Mouse (Mus musculus) kidney, postnatal 0 days (tissue): ENCODE results near the gene Phf13. TPM values are rescaled to one million over a fixed set of nuclear protein-coding genes. Genes with fewer than 3 reads are reported as not detected.

Source experiments
- ATAC-seq: fragments of 200-750 bp; cut with Nextera tagmentation; replicated peaks from 2 replicates; pipeline ENCODE4 v1.8.0; 2017; ENCODE audit warnings: low read depth, moderate number of reproducible peaks, moderate TSS enrichment, moderate library complexity; ENCODE audit not compliant: low FRiP score
- DNase-seq: peaks from one replicate; pipeline ENCODE4 v3.0.0-alpha.2; 2016; ENCODE audit warnings: low spot score
- H3K27ac ChIP-seq: fragments of 300-500 bp; sonication (generic); 2 replicates; pipeline ENCODE4 v1.5.1; 2014; ENCODE audit warnings: mild to moderate bottlenecking
- H3K27me3 ChIP-seq: fragments of 300-500 bp; sonication (generic); 2 replicates; pipeline ENCODE4 v1.6.1; 2014; ENCODE audit warnings: low read length, mixed read lengths; ENCODE audit not compliant: insufficient read depth
- H3K36me3 ChIP-seq: fragments of 300-500 bp; sonication (generic); 2 replicates; pipeline ENCODE4 v1.6.1; 2014; ENCODE audit warnings: low read length, mixed read lengths; ENCODE audit not compliant: insufficient read depth
- H3K4me1 ChIP-seq: fragments of 300-500 bp; sonication (generic); replicated peaks from 2 replicates; pipeline ENCODE4 v1.6.1; 2014; ENCODE audit warnings: antibody characterized with exemption, low read length, mixed read lengths; ENCODE audit not compliant: insufficient read depth
- H3K4me2 ChIP-seq: fragments of 300-500 bp; sonication (generic); 2 replicates; pipeline ENCODE4 v1.6.1; 2014; ENCODE audit warnings: mild to moderate bottlenecking, low read length, moderate library complexity, mixed read lengths
- H3K4me3 ChIP-seq: fragments of 300-500 bp; sonication (generic); replicated peaks from 2 replicates; pipeline ENCODE4 v1.5.1; 2014; ENCODE audit warnings: low read depth, low read length
- H3K9ac ChIP-seq: fragments of 300-500 bp; sonication (generic); 2 replicates; pipeline ENCODE4 v1.6.1; 2014; ENCODE audit warnings: low read depth, low read length
- H3K9me3 ChIP-seq: fragments of 300-500 bp; sonication (generic); replicated peaks from 2 replicates; pipeline ENCODE4 v1.6.1; 2016; ENCODE audit warnings: low read length, inconsistent platforms, mixed read lengths
- CTCF ChIP-seq: IDR thresholded peaks from 2 replicates; pipeline ENCODE4 v1.5.1; 2016; ENCODE audit warnings: antibody characterized with exemption, low read depth, mild to moderate bottlenecking, moderate library complexity
- WGBS: fragments of 180-500 bp; shearing (Covaris S2); extraction: QIAGEN DNeasy Blood & Tissue Kit; methylation state at CpG from one replicate; pipeline ENCODE4 v1.1.7; 2014; 5-methylcytosine and 5-hydroxymethylcytosine counted together
- polyA plus RNA-seq: library from polyadenylated mRNA; unstranded; fragments of >200 nt; fragmentation: Nextera tagmentation; extraction: Ambion mirVana; gene quantifications from 2 replicates; pipeline ENCODE4 v1.2.1, GENCODE M21; 2015

Gene Phf13
- polyA plus RNA-seq, 1 experiment from 2014 or later = 23.7 TPM

DNA sequence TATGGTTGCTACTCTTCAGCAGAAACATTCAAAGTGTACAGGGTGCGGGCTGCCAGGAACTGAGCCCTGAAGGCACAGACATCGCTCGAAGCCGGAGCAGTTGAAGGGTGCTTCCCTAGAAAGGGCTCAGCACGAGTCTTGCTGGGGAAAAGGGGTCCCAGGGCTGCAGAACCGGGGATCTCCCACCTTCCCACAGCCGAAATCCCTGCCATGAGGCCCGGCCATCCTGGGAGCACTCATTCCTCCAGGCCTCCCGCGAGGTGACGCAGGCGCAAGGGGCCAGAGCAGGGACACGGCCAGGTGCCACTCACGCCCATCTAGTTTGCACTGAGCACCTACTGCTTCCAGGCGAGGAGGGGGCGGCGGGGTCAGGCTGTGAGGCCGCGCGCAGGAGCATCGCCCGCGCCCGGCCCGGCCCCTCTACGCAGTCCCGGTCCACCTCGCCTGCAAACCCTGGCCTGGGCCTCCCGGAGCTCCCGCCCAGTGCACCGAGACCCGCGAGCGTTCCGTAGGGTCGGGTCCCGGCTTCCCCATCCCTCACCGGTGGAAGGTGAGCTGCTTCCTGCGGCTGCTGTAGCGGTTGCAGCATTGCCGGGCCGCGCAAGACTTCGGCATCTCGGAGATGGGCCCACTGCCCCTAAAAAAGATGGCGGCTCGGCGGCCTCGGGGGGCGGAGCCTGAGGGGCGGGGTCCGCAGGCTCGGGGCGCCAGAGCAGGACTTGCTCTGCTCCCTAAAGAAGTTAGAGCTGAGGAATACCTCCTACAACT is 7.5 kb downstream of the Phf13 start, which contains the start of gene Thap3:
Thap3 (minus strand) TSS at position 656 of the 768 bp plus-strand sequence.
- peaks cover 12% of the 10 kb centered on the region; the same call in 1 of the 2 replicates for H3K4me1 ChIP-seq
- peak; percentile 85 for DNase-seq
- H3K36me3 ChIP-seq = peaks cover 22% of the 10 kb centered on the region
- H3K27me3 ChIP-seq = no peaks in the 10 kb centered on the region
- WGBS = under 1% methylated on average over 47 of the region's 54 CpGs
- H3K4me3 ChIP-seq = peak within 1 kb of the TSS; percentile 71
- peak within 1 kb of the TSS; percentile 81 for H3K4me2 ChIP-seq
- peak within 1 kb of the TSS; percentile 63 for H3K27ac ChIP-seq
- peak; percentile 63 for ATAC-seq
- H3K9me3 ChIP-seq = no peaks in the 10 kb centered on the region
- peak within 1 kb of the TSS; percentile 93 for H3K9ac ChIP-seq
- TF ChIP-seq CTCF = no peak

DNA sequence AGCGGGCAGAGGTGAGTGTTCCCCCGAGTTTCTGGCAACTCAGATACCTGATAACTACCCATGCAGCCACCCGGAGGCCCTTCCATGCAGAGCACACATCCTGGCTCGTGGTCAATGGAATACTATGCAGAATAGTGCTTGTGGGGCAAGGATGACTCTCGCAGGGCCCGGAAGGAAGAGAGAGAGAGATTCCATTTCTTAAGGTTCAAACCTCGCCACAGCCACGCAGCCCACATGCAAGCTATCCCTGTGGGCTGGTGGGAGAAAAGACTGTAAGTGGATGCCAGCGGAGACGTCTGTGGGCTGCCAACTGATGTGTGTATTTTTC is 8.1 kb downstream of the Phf13 start:
- H3K4me3 ChIP-seq = peak overlapping the region; percentile 71
- no peaks in the 10 kb centered on the region for H3K27me3 ChIP-seq
- ATAC-seq = no peak
- H3K4me2 ChIP-seq = peak overlapping the region; percentile 81
- DNase-seq = no peak
- TF ChIP-seq CTCF = no peak
- WGBS = 22% methylated on average over 10 of the region's 10 CpGs
- peaks cover 22% of the 10 kb centered on the region for H3K36me3 ChIP-seq
- H3K9me3 ChIP-seq = no peaks in the 10 kb centered on the region
- peak overlapping the region; percentile 93 for H3K9ac ChIP-seq
- peak overlapping the region; percentile 63; the same call in 1 of the 2 replicates for H3K27ac ChIP-seq
- peaks cover 12% of the 10 kb centered on the region; the same call in 1 of the 2 replicates for H3K4me1 ChIP-seq

- H3K4me1 ChIP-seq = peaks cover 12% of the 10 kb centered on the region; the same call in 1 of the 2 replicates
- TF ChIP-seq CTCF = no peak
- no peak overlapping the region for H3K4me3 ChIP-seq
- peak overlapping the region; percentile 13; the same call in 1 of the 2 replicates for H3K27ac ChIP-seq
- ATAC-seq (no peak), DNase-seq (no peak)
- H3K36me3 ChIP-seq = peaks cover 12% of the 10 kb centered on the region
- no peak overlapping the region; the same call in 1 of the 2 replicates for H3K4me2 ChIP-seq
- 55% methylated on average over 8 of the region's 8 CpGs for WGBS
- H3K27me3 ChIP-seq = no peaks in the 10 kb centered on the region
- no peaks in the 10 kb centered on the region for H3K9me3 ChIP-seq
- H3K9ac ChIP-seq = no peak overlapping the region
These were observed 9.4 kb downstream of the Phf13 start for GRCm38 (mm10) chr4:151986650-151987049.

GRCm38 (mm10) chr4:151985886-151986285 is 10.2 kb downstream of the Phf13 start:
- peaks cover 12% of the 10 kb centered on the region; the same call in 1 of the 2 replicates for H3K4me1 ChIP-seq
- peak; percentile 24; the same call in 1 of the 2 replicates for TF ChIP-seq CTCF
- ATAC-seq (no peak), DNase-seq (no peak)
- WGBS = 29% methylated on average over 10 of the region's 10 CpGs
- no peak overlapping the region for H3K27ac ChIP-seq
- no peaks in the 10 kb centered on the region for H3K27me3 ChIP-seq
- no peak overlapping the region; the same call in 1 of the 2 replicates for H3K4me2 ChIP-seq
- no peak overlapping the region for H3K4me3 ChIP-seq
- no peak overlapping the region for H3K9ac ChIP-seq
- H3K36me3 ChIP-seq = peaks cover 7% of the 10 kb centered on the region; the same call in 1 of the 2 replicates
- no peaks in the 10 kb centered on the region for H3K9me3 ChIP-seq

DNA sequence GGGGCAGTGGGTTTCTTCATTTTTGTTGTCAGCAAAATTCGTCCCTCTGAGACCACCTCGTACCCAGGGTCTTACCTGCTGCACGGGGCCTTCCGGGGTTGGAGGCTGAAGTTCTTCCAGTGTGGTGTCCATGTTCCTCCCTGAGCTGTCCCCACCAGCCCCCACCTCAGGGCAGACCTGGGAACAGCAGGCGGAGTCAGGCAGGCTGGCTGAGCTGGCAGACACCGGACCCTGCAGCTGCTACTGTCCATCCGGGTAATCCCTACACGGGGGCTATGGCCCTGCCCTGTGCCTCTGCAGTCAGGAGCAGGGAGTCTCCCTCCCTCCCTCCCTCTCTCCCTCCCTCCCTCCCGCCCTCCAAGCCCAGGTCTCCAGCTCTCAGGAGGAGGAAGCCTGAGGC is 12.5 kb downstream of the Phf13 start:
- DNase-seq (no peak), ATAC-seq (peak; percentile 63)
- 0 out of 2 replicates have a peak, but pooled peaks cover 13% of the 10 kb centered on the region for H3K36me3 ChIP-seq
- TF ChIP-seq CTCF = no peak
- 0 out of 2 replicates have a peak overlapping the region, but pooled peaks have one; percentile 15 for H3K27ac ChIP-seq
- H3K9me3 ChIP-seq = no peaks in the 10 kb centered on the region
- no peak overlapping the region for H3K9ac ChIP-seq
- H3K27me3 ChIP-seq = no peaks in the 10 kb centered on the region
- no peak overlapping the region for H3K4me3 ChIP-seq
- peaks cover 12% of the 10 kb centered on the region; the same call in 1 of the 2 replicates for H3K4me1 ChIP-seq
- 0 out of 2 replicates have a peak overlapping the region, but pooled peaks have one; percentile 23 for H3K4me2 ChIP-seq
- 24% methylated on average over 9 of the region's 9 CpGs for WGBS

DNA sequence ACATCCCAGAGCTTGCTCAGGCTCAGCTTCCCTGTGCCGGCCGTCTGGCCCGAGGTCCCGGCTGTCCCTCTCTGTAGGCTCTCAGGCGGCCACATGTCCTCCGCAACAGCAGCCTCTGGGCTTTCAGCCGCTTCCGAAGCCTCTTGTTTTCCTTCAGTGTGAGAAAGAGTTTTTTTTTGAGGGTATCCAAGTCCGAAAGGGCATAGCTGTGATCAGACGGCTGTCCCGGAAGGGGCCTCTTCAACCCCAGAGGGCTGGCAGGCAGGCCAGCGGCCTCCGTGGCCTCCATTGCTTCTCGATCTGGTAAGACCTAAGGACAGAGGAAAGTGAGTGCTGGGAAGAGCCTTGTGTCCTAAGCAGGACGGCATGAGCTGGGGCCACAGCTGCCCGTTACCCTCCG is 13.0 kb downstream of the Phf13 start:
- 51% methylated on average over 17 of the region's 17 CpGs for WGBS
- ATAC-seq = no peak
- no peak overlapping the region for H3K9ac ChIP-seq

More for the DNA sequence above, 13.0 kb downstream of the Phf13 start:
- Histone ChIP-seq H3K9me3 (no peaks in the 10 kb centered on the region), H3K4me2 (0 out of 2 replicates have a peak overlapping the region, but pooled peaks have one; percentile 23), H3K4me1 (peaks cover 13% of the 10 kb centered on the region; the same call in 1 of the 2 replicates), H3K4me3 (no peak overlapping the region), H3K27ac (0 out of 2 replicates have a peak overlapping the region, but pooled peaks have one; percentile 15), H3K27me3 (no peaks in the 10 kb centered on the region), H3K36me3 (0 out of 2 replicates have a peak, but pooled peaks cover 14% of the 10 kb centered on the region)
- no peak for TF ChIP-seq CTCF
- DNase-seq = no peak
